Mouse (Mus musculus) mammary gland, adult 2 months (tissue): ENCODE measurements around the gene Vmn1r85. TPM values are rescaled to one million over a fixed set of nuclear protein-coding genes. Genes with fewer than 3 reads are reported as not detected.

ENCODE experiments used
- polyA plus RNA-seq: library from polyadenylated mRNA; depleted of rRNA; stranded (reverse); fragments of >200 nt; gene quantifications from 2 replicates; pipeline ENCODE4 v1.2.3, GENCODE M21; 2012; ENCODE audit warnings: low replicate concordance; rRNA removed

Vmn1r85 gene
- polyA plus RNA-seq, result not detected in 2 replicates

GRCm38 (mm10) chr7:13095073-13095472 lies at the start of gene Vmn1r85:
Gene Vmn1r85 (minus strand): TSS chr7:13095173.

GRCm38 (mm10) chr7:13140057-13140456 lies 45.1 kb upstream of the Vmn1r85 start, which contains the start of gene Vmn1r87:
Gene Vmn1r87 (minus strand): TSS chr7:13140157.

GRCm38 (mm10) chr7:13119817-13120216 lies 24.8 kb upstream of the Vmn1r85 start, which contains the start of gene Vmn1r86:
Gene Vmn1r86 (minus strand): TSS chr7:13119917.

GRCm38 (mm10) chr7:13054287-13055010 lies 40.5 kb downstream of the Vmn1r85 start, which contains the start of gene Mzf1:
Gene Mzf1 (minus strand): TSS chr7:13054764.

GRCm38 (mm10) chr7:13037901-13038555 lies 56.9 kb downstream of the Vmn1r85 start, which contains the start of gene Ube2m:
Gene Ube2m (minus strand): TSS chr7:13038275.

GRCm38 (mm10) chr7:13034148-13034977 lies 60.6 kb downstream of the Vmn1r85 start, which contains the start of gene Chmp2a:
Gene Chmp2a (minus strand): TSS chr7:13034807.

Other genes with a start within 250 kb of the Vmn1r85 start
- 0.56 and 1.6 TPM in 2 replicates for gene Zfp128, start 214.0 kb downstream of the Vmn1r85 start, polyA plus RNA-seq
- 8.4 and 18.4 TPM in 2 replicates for gene Zscan22, start 197.4 kb downstream of the Vmn1r85 start, polyA plus RNA-seq
- 2,239 and 2,291 TPM in 2 replicates for gene Rps5, start 172.9 kb downstream of the Vmn1r85 start, polyA plus RNA-seq
- gene Rnf225, start 167.8 kb downstream of the Vmn1r85 start, polyA plus RNA-seq, result 1.4 and 1.6 TPM in 2 replicates
- 6.7 and 10.3 TPM in 2 replicates for gene Zfp324, start 129.3 kb downstream of the Vmn1r85 start, polyA plus RNA-seq
- 5.9 and 6.8 TPM in 2 replicates for gene Zfp446, start 117.3 kb downstream of the Vmn1r85 start, polyA plus RNA-seq
- 0.32 and 3.3 TPM in 2 replicates for gene Slc27a5, start 97.0 kb downstream of the Vmn1r85 start, polyA plus RNA-seq
- 236 and 280 TPM in 2 replicates for gene Trim28, start 96.1 kb downstream of the Vmn1r85 start, polyA plus RNA-seq
- 27.8 and 61.8 TPM in 2 replicates for gene Zbtb45, start 85.1 kb downstream of the Vmn1r85 start, polyA plus RNA-seq
- gene Chmp2a, start 60.4 kb downstream of the Vmn1r85 start, polyA plus RNA-seq, result 50.6 and 56.2 TPM in 2 replicates
- 147 and 206 TPM in 2 replicates for gene Ube2m, start 56.9 kb downstream of the Vmn1r85 start, polyA plus RNA-seq
- 1.4 and 2.4 TPM in 2 replicates for gene Mzf1, start 40.4 kb downstream of the Vmn1r85 start, polyA plus RNA-seq
- not detected in 2 replicates for gene Vmn1r86, start 24.7 kb upstream of the Vmn1r85 start, polyA plus RNA-seq
- not detected in 2 replicates for gene Vmn1r87, start 45.0 kb upstream of the Vmn1r85 start, polyA plus RNA-seq
- gene Vmn1r88, start 64.4 kb upstream of the Vmn1r85 start, polyA plus RNA-seq, result not detected in 2 replicates
- gene Vmn1r89, start 117.8 kb upstream of the Vmn1r85 start, polyA plus RNA-seq, result not detected in 2 replicates
- 4.3 and 5.7 TPM in 2 replicates for gene Lig1, start 182.1 kb upstream of the Vmn1r85 start, polyA plus RNA-seq
- gene Zswim9, start 183.5 kb upstream of the Vmn1r85 start, polyA plus RNA-seq, result 3.4 and 4.0 TPM in 2 replicates
- 0.13 and 0.29 TPM in 2 replicates for gene Pla2g4c, start 229.5 kb upstream of the Vmn1r85 start, polyA plus RNA-seq